Mouse (Mus musculus): ENCODE data around the gene Gstp3. TPM values are rescaled to one million over a fixed set of nuclear protein-coding genes. Genes with fewer than 3 reads are reported as not detected.

The Gstp3 gene
- polyA plus RNA-seq, 1 experiment from 2014 or later: not detected

- no peak for ATAC-seq
- Histone ChIP-seq H3K9ac (no peak overlapping the region), H3K4me3 (no peak overlapping the region), H3K36me3 (ENCODE audit: poor library complexity, severe bottlenecking) (no peaks in the 10 kb centered on the region), H3K9me3 (replicated peaks) (no peaks in the 10 kb centered on the region), H3K27ac (no peak overlapping the region), H3K27me3 (0 out of 2 replicates have a peak, but pooled peaks cover 7% of the 10 kb centered on the region), H3K4me2 (no peak overlapping the region), H3K4me1 (peaks cover 6% of the 10 kb centered on the region)
- WGBS: 66% methylated on average over 5 of the region's 5 CpGs
Measured at GRCm38 (mm10) chr19:4088146-4088545, 28.8 kb upstream of the Gstp3 start.

DNA sequence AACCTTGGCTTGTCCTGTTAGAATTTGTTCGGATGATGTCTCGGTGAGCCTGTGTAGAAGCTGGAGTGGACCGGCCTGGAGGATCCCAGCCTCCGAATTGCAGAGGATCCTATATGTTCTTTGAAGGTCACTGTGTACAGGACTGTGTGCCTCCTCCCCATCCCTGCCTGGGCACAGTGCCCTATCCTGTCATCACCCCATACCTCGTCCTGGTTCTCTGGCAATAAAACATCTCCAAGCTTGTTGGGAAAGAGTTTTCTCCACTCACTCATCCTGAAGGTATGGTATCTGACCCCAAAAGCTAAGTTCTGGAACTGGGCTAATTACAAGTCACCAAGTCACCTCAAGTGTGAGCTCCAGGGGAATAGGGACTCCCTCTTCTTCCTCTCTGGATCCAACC, 27.7 kb upstream of the Gstp3 start:
- H3K27me3 ChIP-seq: 0 out of 2 replicates have a peak, but pooled peaks cover 7% of the 10 kb centered on the region
- H3K4me2 ChIP-seq: no peak overlapping the region
- no peak overlapping the region for H3K4me3 ChIP-seq
- no peak overlapping the region for H3K9ac ChIP-seq
- WGBS: 95% methylated on average over 5 of the region's 5 CpGs
- H3K27ac ChIP-seq: no peak overlapping the region
- H3K36me3 ChIP-seq (ENCODE audit: poor library complexity, severe bottlenecking): no peaks in the 10 kb centered on the region
- ATAC-seq: no peak
- no peaks in the 10 kb centered on the region for H3K9me3 ChIP-seq (replicated peaks)
- peaks cover 6% of the 10 kb centered on the region for H3K4me1 ChIP-seq

GRCm38 (mm10) chr19:4086156-4086555, 26.8 kb upstream of the Gstp3 start:
- H3K9ac ChIP-seq: no peak overlapping the region
- WGBS: 93% methylated on average over 15 of the region's 15 CpGs
- no peaks in the 10 kb centered on the region for H3K9me3 ChIP-seq (replicated peaks)
- no peak overlapping the region for H3K4me3 ChIP-seq
- H3K27me3 ChIP-seq: 0 out of 2 replicates have a peak, but pooled peaks cover 7% of the 10 kb centered on the region
- H3K27ac ChIP-seq: no peak overlapping the region
- ATAC-seq: no peak
- peaks cover 6% of the 10 kb centered on the region for H3K4me1 ChIP-seq
- no peak overlapping the region for H3K4me2 ChIP-seq
- H3K36me3 ChIP-seq (ENCODE audit: poor library complexity, severe bottlenecking): no peaks in the 10 kb centered on the region

GRCm38 (mm10) chr19:4084984-4085383, 25.6 kb upstream of the Gstp3 start:
- Histone ChIP-seq H3K4me3 (no peak overlapping the region), H3K27ac (no peak overlapping the region), H3K27me3 (0 out of 2 replicates have a peak, but pooled peaks cover 7% of the 10 kb centered on the region), H3K4me1 (peaks cover 6% of the 10 kb centered on the region), H3K9me3 (replicated peaks) (no peaks in the 10 kb centered on the region), H3K36me3 (ENCODE audit: poor library complexity, severe bottlenecking) (no peaks in the 10 kb centered on the region), H3K4me2 (no peak overlapping the region), H3K9ac (no peak overlapping the region)
- ATAC-seq: no peak
- WGBS: 100% methylated on average over 1 of the region's 1 CpGs

DNA sequence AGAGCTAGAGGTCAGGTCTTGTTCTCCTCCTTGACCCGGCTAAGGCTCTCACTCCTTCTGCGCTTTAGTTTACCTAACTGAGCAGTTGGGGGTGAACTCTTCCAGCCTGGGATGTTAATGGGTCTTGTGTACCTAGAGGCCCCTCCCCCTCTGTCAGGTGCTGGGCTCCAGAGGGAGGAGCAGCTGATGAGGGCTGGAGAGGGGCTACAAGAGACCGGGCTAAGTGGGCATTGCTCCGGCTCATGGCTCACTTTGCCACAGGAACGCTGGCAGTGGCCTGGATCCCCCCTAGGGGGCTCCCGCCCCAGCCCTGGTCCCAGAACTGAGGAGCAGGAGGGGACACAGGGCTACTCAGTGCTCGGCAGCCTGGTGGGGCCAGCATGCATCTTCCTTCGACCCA, 24.5 kb upstream of the Gstp3 start:
- Histone ChIP-seq H3K9me3 (replicated peaks) (no peaks in the 10 kb centered on the region), H3K4me2 (no peak overlapping the region), H3K9ac (no peak overlapping the region), H3K4me3 (no peak overlapping the region), H3K36me3 (ENCODE audit: poor library complexity, severe bottlenecking) (no peaks in the 10 kb centered on the region), H3K27ac (no peak overlapping the region), H3K27me3 (0 out of 2 replicates have a peak, but pooled peaks cover 7% of the 10 kb centered on the region), H3K4me1 (no peaks in the 10 kb centered on the region)
- ATAC-seq: no peak
- WGBS: 37% methylated on average over 8 of the region's 8 CpGs

DNA sequence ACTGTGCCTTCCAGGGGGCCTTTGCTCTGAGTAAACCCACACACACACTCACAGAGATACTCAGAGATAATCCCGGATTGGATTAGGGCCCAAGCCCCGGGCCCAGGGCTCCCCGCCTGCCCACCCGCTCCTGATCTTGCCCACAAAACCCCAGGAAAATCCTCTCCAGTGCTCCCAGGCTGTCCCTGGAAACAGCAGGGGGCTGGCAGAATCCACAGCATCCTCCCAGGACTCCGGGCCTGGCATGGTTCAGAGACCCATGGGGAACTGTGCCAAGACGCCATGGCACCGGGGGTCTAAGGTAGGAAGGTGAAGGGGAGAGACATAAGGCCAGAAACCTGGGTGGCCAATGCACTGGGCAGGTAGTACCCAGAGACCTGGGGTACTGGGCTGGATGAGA, 23.9 kb upstream of the Gstp3 start:
- no peak for ATAC-seq
- 76% methylated on average over 7 of the region's 7 CpGs for WGBS
- Histone ChIP-seq H3K9ac (no peak overlapping the region), H3K9me3 (replicated peaks) (no peaks in the 10 kb centered on the region), H3K4me1 (no peaks in the 10 kb centered on the region), H3K4me2 (no peak overlapping the region), H3K27ac (no peak overlapping the region), H3K36me3 (ENCODE audit: poor library complexity, severe bottlenecking) (no peaks in the 10 kb centered on the region), H3K27me3 (0 out of 2 replicates have a peak, but pooled peaks cover 7% of the 10 kb centered on the region), H3K4me3 (no peak overlapping the region)

- WGBS: 84% methylated on average over 11 of the region's 11 CpGs
- Histone ChIP-seq H3K9me3 (replicated peaks) (no peaks in the 10 kb centered on the region), H3K36me3 (ENCODE audit: poor library complexity, severe bottlenecking) (no peaks in the 10 kb centered on the region), H3K9ac (no peak overlapping the region), H3K27me3 (0 out of 2 replicates have a peak, but pooled peaks cover 7% of the 10 kb centered on the region), H3K4me1 (no peaks in the 10 kb centered on the region), H3K4me2 (no peak overlapping the region), H3K27ac (no peak overlapping the region), H3K4me3 (no peak overlapping the region)
- no peak for ATAC-seq
Measured at GRCm38 (mm10) chr19:4082219-4082965, 23.0 kb upstream of the Gstp3 start.

DNA sequence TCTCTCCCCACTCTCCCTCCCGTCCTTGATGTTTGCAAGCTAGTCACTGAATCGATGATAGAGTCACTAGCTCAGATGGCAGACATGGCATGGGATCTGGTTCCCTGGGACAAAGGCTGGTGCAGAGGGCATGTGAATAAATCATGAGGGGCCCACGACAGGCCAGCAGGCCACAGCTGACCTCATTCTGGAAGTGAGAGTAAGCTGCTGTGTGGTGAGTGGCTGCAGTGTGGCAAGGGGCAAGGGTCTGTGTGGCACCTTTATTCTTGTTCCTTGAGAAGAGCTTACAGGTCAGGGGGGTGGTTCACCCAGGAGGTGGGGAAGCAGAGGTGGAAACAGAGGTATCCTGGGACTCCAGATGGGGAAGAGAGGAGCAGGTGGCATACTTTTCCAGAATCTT, 22.0 kb upstream of the Gstp3 start, which contains the start of gene Cabp2:
Gene Cabp2, plus strand, starts transcription at position 185 of the 400 bp plus-strand sequence.
- Histone ChIP-seq H3K4me1 (no peaks in the 10 kb centered on the region), H3K4me3 (no peak within 1 kb of the TSS), H3K27me3 (0 out of 2 replicates have a peak, but pooled peaks cover 7% of the 10 kb centered on the region), H3K9ac (no peak within 1 kb of the TSS), H3K4me2 (no peak within 1 kb of the TSS), H3K9me3 (replicated peaks) (no peaks in the 10 kb centered on the region), H3K36me3 (ENCODE audit: poor library complexity, severe bottlenecking) (no peaks in the 10 kb centered on the region), H3K27ac (no peak within 1 kb of the TSS)
- ATAC-seq: no peak
- 65% methylated on average over 3 of the region's 3 CpGs for WGBS

- Histone ChIP-seq H3K9ac (no peak overlapping the region), H3K4me2 (no peak overlapping the region), H3K4me1 (no peaks in the 10 kb centered on the region), H3K9me3 (replicated peaks) (no peaks in the 10 kb centered on the region), H3K27me3 (0 out of 2 replicates have a peak, but pooled peaks cover 7% of the 10 kb centered on the region), H3K4me3 (no peak overlapping the region), H3K27ac (no peak overlapping the region), H3K36me3 (ENCODE audit: poor library complexity, severe bottlenecking) (no peaks in the 10 kb centered on the region)
- 69% methylated on average over 8 of the region's 8 CpGs for WGBS
- ATAC-seq: no peak
Measured at GRCm38 (mm10) chr19:4080511-4081009, 21.2 kb upstream of the Gstp3 start.

DNA sequence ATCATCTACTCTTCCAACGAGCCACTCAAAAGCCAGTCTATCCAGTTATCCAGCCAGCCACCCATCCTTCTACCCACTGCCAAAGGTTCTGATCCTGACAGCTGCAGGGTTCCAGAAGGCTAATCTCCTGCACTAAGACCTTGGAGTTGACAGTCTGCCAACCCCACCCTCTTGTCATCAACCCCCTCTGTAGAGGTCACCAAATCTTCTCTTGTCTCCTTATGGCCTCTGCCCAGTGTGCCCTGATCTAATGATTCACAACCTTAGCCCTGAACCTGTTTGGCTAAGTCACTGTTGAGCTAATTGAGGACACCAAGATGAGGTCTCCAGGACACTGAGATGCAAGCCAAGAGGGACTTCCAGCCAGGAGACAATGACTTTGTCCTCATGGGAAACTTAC, 20.2 kb upstream of the Gstp3 start:
- H3K9me3 ChIP-seq (replicated peaks): no peaks in the 10 kb centered on the region
- H3K4me1 ChIP-seq: no peaks in the 10 kb centered on the region
- ATAC-seq: no peak
- no peak overlapping the region for H3K27ac ChIP-seq
- no peak overlapping the region for H3K4me2 ChIP-seq
- H3K4me3 ChIP-seq: no peak overlapping the region
- H3K36me3 ChIP-seq (ENCODE audit: poor library complexity, severe bottlenecking): no peaks in the 10 kb centered on the region
- H3K27me3 ChIP-seq: 0 out of 2 replicates have a peak, but pooled peaks cover 7% of the 10 kb centered on the region
- WGBS: 91% methylated on average over 1 of the region's 1 CpGs
- H3K9ac ChIP-seq: no peak overlapping the region

DNA sequence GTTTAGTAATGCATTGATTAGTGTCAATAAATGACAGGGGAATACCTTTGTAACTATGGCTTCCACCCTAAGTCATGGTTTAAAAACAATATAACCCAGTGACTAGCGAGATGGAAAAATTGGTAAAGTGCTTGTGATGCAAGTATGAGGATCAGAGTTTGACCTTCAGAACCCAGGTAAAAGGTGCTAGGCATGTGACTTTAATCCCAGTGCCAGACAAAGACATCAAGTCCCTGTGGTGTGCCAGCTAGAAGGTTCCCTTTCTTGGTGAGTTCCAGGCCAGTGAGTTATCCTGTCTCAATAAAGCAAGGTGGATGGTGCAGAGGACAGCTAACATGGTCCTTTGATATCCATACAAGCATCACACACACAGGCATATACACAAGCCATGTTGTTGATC, 16.2 kb upstream of the Gstp3 start:
- no peak for ATAC-seq
- Histone ChIP-seq H3K27ac (no peak overlapping the region), H3K4me2 (no peak overlapping the region)

GRCm38 (mm10) chr19:4072706-4073424, 13.5 kb upstream of the Gstp3 start:
- no peak overlapping the region for H3K27ac ChIP-seq
- H3K36me3 ChIP-seq (ENCODE audit: poor library complexity, severe bottlenecking): no peaks in the 10 kb centered on the region
- no peak overlapping the region for H3K9ac ChIP-seq
- H3K4me3 ChIP-seq: no peak overlapping the region
- H3K27me3 ChIP-seq: no peaks in the 10 kb centered on the region
- H3K4me1 ChIP-seq: no peaks in the 10 kb centered on the region
- H3K9me3 ChIP-seq (replicated peaks): no peaks in the 10 kb centered on the region
- WGBS: 81% methylated on average over 6 of the region's 6 CpGs
- no peak overlapping the region for H3K4me2 ChIP-seq
- ATAC-seq: no peak

More for the DNA sequence above, 16.2 kb upstream of the Gstp3 start:
- Histone ChIP-seq H3K36me3 (ENCODE audit: poor library complexity, severe bottlenecking) (no peaks in the 10 kb centered on the region), H3K9ac (no peak overlapping the region), H3K4me3 (no peak overlapping the region), H3K9me3 (replicated peaks) (no peaks in the 10 kb centered on the region), H3K4me1 (no peaks in the 10 kb centered on the region), H3K27me3 (no peaks in the 10 kb centered on the region)
- 79% methylated on average over 1 of the region's 1 CpGs for WGBS
